14 mouse cellular contexts compared by ENCODE assay signal in genomic region chr6:50924998-50925397, GRCm38 (mm10).
DNase-seq lines count a peak whose midpoint lies in the region; ATAC-seq and TF ChIP-seq lines count a peak whose summit lies in the region.
"Had no signal": no experiment of that assay in that cellular context is flagged by ENCODE, and none has a peak within 500 bp of the region (broad histone marks: within the 10 kb centered on the region; RNA-seq: fewer than 3 reads in every experiment).

No protein-coding gene starts in this region.

- peak; percentile 40; the same call in 1 of the 2 replicates for ATAC-seq in forebrain, embryonic 14.5 days
- ATAC-seq in limb, embryonic 14.5 days (ENCODE audit: low FRiP score, low read depth): no peak
- ATAC-seq: inflammation-experienced regulatory T-cells, adult 6 months had no signal

- H3K4me3 ChIP-seq in embryonic facial prominence, embryonic 10.5 days: no peak overlapping the region
- H3K4me3 ChIP-seq in forebrain, embryonic 14.5 days (ENCODE audit: low read depth, low read length): no peak overlapping the region
- H3K4me3 ChIP-seq in limb, embryonic 14.5 days (replicated peaks; ENCODE audit: low read length): no peak overlapping the region
- H3K4me3 ChIP-seq in layer of hippocampus, adult 2 months: no peak overlapping the region
- no peak overlapping the region for H3K4me3 ChIP-seq in heart, adult 2 months
- H3K4me3 ChIP-seq: heart, embryonic 13.5 days; stomach, embryonic 15.5 days had no signal

- TF ChIP-seq EP300 in heart, adult 2 months (IDR thresholded peaks at IDR 0.05; ENCODE audit: insufficient read depth, low read depth, low read length): no peak

- no peak for TF ChIP-seq CTCF in layer of hippocampus, adult 2 months (conservative IDR thresholded peaks at IDR 0.05)
- TF ChIP-seq CTCF in heart, adult 2 months (IDR thresholded peaks at IDR 0.05): no peak

- no peak overlapping the region for H3K4me2 ChIP-seq in forebrain, embryonic 14.5 days (ENCODE audit: low read length)
- H3K4me2 ChIP-seq in limb, embryonic 14.5 days (replicated peaks; ENCODE audit: low read depth, low read length, severe bottlenecking): no peak overlapping the region
- H3K4me2 ChIP-seq: heart, embryonic 13.5 days; stomach, embryonic 15.5 days had no signal

- peaks cover 41% of the 10 kb centered on the region for H3K4me1 ChIP-seq in embryonic facial prominence, embryonic 10.5 days
- H3K4me1 ChIP-seq in forebrain, embryonic 14.5 days (ENCODE audit: control insufficient read depth, insufficient read depth, low read length): peaks cover 6% of the 10 kb centered on the region
- H3K4me1 ChIP-seq in limb, embryonic 14.5 days (ENCODE audit: control insufficient read depth, insufficient read depth, low read length): peaks cover 6% of the 10 kb centered on the region
- H3K4me1 ChIP-seq in heart, adult 2 months (ENCODE audit: control insufficient read depth, insufficient read depth, low read length): no peaks in the 10 kb centered on the region
- H3K4me1 ChIP-seq: heart, embryonic 13.5 days; stomach, embryonic 15.5 days had no signal

- H3K9ac ChIP-seq in forebrain, embryonic 14.5 days (ENCODE audit: low read length): no peak overlapping the region
- no peak overlapping the region for H3K9ac ChIP-seq in limb, embryonic 14.5 days (ENCODE audit: low read depth, low read length, severe bottlenecking)
- H3K9ac ChIP-seq in heart, adult 2 months (ENCODE audit: low read depth, low read length): no peak overlapping the region
- H3K9ac ChIP-seq: heart, embryonic 13.5 days; liver, embryonic 14.5 days; stomach, embryonic 15.5 days had no signal

- no peaks in the 10 kb centered on the region for H3K27me3 ChIP-seq in embryonic facial prominence, embryonic 10.5 days (replicated peaks; ENCODE audit: low read depth, poor library complexity, severe bottlenecking)
- H3K27me3 ChIP-seq in forebrain, embryonic 14.5 days (replicated peaks; ENCODE audit: control insufficient read depth, insufficient read depth, low read length): no peaks in the 10 kb centered on the region
- 0 out of 2 replicates have a peak, but pooled peaks cover 1% of the 10 kb centered on the region for H3K27me3 ChIP-seq in limb, embryonic 14.5 days (ENCODE audit: control insufficient read depth, insufficient read depth, low read length)
- H3K27me3 ChIP-seq in heart, adult 2 months (ENCODE audit: control insufficient read depth, insufficient read depth, low read length): peaks cover 2% of the 10 kb centered on the region; the same call in 1 of the 2 replicates

- H3K79me2 ChIP-seq in heart, adult 2 months (replicated peaks; ENCODE audit: control insufficient read depth, insufficient read depth, low read length): no peaks in the 10 kb centered on the region

- DNase-seq in kidney, postnatal 10 days: peak; percentile 39
- no peak for DNase-seq in kidney, adult 18-20 months
- peak; percentile 64 for DNase-seq in embryonic facial prominence, embryonic 10.5 days (ENCODE audit: low spot score)
- DNase-seq in forebrain, embryonic 14.5 days (ENCODE audit: low spot score): peak; percentile 65
- peak; percentile 42 for DNase-seq in limb, embryonic 14.5 days (ENCODE audit: low spot score)
- no peak for DNase-seq in layer of hippocampus, adult 2 months (ENCODE audit: low spot score in 2 of 2)
- DNase-seq in heart, adult 2 months: no peak
- DNase-seq in thymus, postnatal 0 days (ENCODE audit: low spot score): no peak
- DNase-seq: cerebellum, adult 2 months; lung, postnatal 36 days had no signal

- 31% methylated on average over 7 of the region's 7 CpGs for WGBS in embryonic facial prominence, embryonic 10.5 days
- WGBS in forebrain, embryonic 14.5 days: 12% methylated on average over 7 of the region's 7 CpGs
- WGBS in limb, embryonic 14.5 days: 9% methylated on average over 7 of the region's 7 CpGs
- 67% methylated on average over 7 of the region's 7 CpGs for WGBS in heart, adult 2 months

- intact Hi-C loops in heart, adult 2 months (cut with DNase I): no loop called here

- peaks cover 3% of the 10 kb centered on the region; the same call in 1 of the 2 replicates for H3K9me3 ChIP-seq in embryonic facial prominence, embryonic 10.5 days
- H3K9me3 ChIP-seq in forebrain, embryonic 14.5 days (replicated peaks; ENCODE audit: control insufficient read depth, low read length): no peaks in the 10 kb centered on the region
- no peaks in the 10 kb centered on the region; the same call in 1 of the 2 replicates for H3K9me3 ChIP-seq in limb, embryonic 14.5 days (ENCODE audit: control insufficient read depth, low read length)
- H3K9me3 ChIP-seq: stomach, embryonic 15.5 days had no signal

- peak overlapping the region; percentile 84 for H3K27ac ChIP-seq in embryonic facial prominence, embryonic 10.5 days (replicated peaks)
- no peak overlapping the region for H3K27ac ChIP-seq in forebrain, embryonic 14.5 days (ENCODE audit: low read depth, low read length)
- no peak overlapping the region for H3K27ac ChIP-seq in limb, embryonic 14.5 days (replicated peaks; ENCODE audit: low read depth, low read length)
- H3K27ac ChIP-seq in layer of hippocampus, adult 2 months: no peak overlapping the region
- no peak overlapping the region for H3K27ac ChIP-seq in heart, adult 2 months
- H3K27ac ChIP-seq: heart, embryonic 13.5 days; liver, embryonic 14.5 days; stomach, embryonic 15.5 days had no signal

- no peaks in the 10 kb centered on the region for H3K36me3 ChIP-seq in embryonic facial prominence, embryonic 10.5 days (replicated peaks)
- no peaks in the 10 kb centered on the region for H3K36me3 ChIP-seq in forebrain, embryonic 14.5 days (ENCODE audit: control insufficient read depth, insufficient read depth, low read length)
- no peaks in the 10 kb centered on the region for H3K36me3 ChIP-seq in limb, embryonic 14.5 days (ENCODE audit: control insufficient read depth, insufficient read depth, low read length)
- no peaks in the 10 kb centered on the region for H3K36me3 ChIP-seq in heart, adult 2 months (ENCODE audit: control insufficient read depth, insufficient read depth, low read length)
- H3K36me3 ChIP-seq: heart, embryonic 13.5 days; stomach, embryonic 15.5 days had no signal

- TF ChIP-seq POLR2A in limb, embryonic 14.5 days (IDR thresholded peaks at IDR 0.05; ENCODE audit: borderline replicate concordance, extremely low read depth, insufficient read depth, insufficient read length): no peak
- TF ChIP-seq POLR2A in heart, adult 2 months (IDR thresholded peaks at IDR 0.05; ENCODE audit: insufficient read depth, low read depth, low read length): no peak

Comparison
In these comparisons a context has a peak if more than half of its experiments do, and no peak if none do; other contexts are left out.
1. DNase-seq: peak in kidney, postnatal 10 days (single experiment), embryonic facial prominence, embryonic 10.5 days (single experiment), forebrain, embryonic 14.5 days (single experiment) and limb, embryonic 14.5 days (single experiment); none in kidney, adult 18-20 months (single experiment), layer of hippocampus, adult 2 months (0 of 2), heart, adult 2 months (0 of 2) and thymus, postnatal 0 days (single experiment).